Mouse (Mus musculus): ENCODE data around the gene Jazf1. TPM values are rescaled to one million over a fixed set of nuclear protein-coding genes. Genes with fewer than 3 reads are reported as not detected.

The Jazf1 gene
- polyA plus RNA-seq, 1 experiment from 2014 or later = 2.2 TPM

DNA sequence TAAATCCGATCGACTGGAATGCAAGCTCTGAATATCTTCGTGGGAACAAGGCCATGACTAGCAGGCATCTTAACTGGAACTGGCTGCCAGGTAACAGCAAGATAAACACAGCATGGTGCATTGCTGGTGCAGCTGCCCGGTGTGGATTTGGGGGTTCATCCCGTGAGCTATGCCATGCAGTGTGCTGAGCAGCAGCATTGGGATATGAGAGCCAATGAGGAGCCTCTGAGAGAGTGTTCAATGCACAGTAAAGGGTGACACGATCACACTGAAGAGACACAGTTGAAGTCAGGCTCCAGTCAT, 105.0 kb downstream of the Jazf1 start:
- DNase-seq (ENCODE audit: low spot score) = no peak
- Histone ChIP-seq H3K36me3 (no peaks in the 10 kb centered on the region), H3K27me3 (ENCODE audit: low read depth, poor library complexity, severe bottlenecking) (no peaks in the 10 kb centered on the region), H3K4me3 (no peak overlapping the region), H3K4me1 (peaks cover 87% of the 10 kb centered on the region), H3K9me3 (replicated peaks) (no peaks in the 10 kb centered on the region), H3K27ac (peak overlapping the region; percentile 86)
- WGBS = 70% methylated on average over 6 of the region's 6 CpGs

DNA sequence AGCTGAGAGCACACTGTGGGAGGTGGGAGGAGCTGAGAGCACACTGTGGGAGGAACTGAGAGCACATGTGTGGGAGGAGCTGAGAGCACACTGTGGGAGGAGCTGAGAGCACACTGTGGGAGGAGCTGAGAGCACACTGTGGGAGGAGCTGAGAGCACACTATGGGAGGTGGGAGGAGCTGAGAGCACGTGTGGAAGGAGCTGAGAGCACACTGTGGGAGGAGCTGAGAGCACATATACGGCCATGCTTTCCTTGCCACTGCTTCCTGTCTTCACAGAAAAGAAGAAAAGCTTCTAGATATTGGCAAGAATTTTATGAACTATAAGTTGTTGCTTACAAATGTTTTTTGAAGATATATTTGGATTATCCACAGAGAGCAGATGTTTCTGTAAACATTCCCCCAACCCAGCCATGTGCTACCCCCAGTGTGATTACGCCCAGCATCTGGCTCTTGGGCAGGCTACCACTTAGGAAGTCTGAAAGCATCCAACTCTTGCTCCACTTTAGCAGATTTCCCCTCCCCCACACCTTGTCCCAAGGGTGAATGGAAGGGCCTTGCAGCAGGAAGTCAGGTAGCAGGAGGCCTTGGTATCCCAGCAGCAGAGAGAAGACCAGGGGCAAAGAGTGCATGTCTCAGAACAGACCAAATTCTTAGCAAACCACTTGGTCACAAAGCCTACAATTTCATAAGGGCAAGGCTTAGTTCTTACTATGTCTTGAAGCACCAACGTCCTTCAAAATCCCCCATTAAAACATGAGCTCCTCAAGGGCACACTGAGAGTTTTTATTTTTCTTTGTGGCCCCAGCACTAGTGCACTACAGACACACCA, 105.6 kb downstream of the Jazf1 start:
- WGBS = 63% methylated on average over 4 of the region's 4 CpGs
- H3K4me1 ChIP-seq = peaks cover 87% of the 10 kb centered on the region
- H3K9me3 ChIP-seq (replicated peaks) = no peaks in the 10 kb centered on the region
- no peak for DNase-seq (ENCODE audit: low spot score)
- peak overlapping the region; percentile 86 for H3K27ac ChIP-seq
- H3K4me3 ChIP-seq = no peak overlapping the region
- no peaks in the 10 kb centered on the region for H3K36me3 ChIP-seq
- 0 out of 2 replicates have a peak, but pooled peaks cover 5% of the 10 kb centered on the region for H3K27me3 ChIP-seq (ENCODE audit: low read depth, poor library complexity, severe bottlenecking)

DNA sequence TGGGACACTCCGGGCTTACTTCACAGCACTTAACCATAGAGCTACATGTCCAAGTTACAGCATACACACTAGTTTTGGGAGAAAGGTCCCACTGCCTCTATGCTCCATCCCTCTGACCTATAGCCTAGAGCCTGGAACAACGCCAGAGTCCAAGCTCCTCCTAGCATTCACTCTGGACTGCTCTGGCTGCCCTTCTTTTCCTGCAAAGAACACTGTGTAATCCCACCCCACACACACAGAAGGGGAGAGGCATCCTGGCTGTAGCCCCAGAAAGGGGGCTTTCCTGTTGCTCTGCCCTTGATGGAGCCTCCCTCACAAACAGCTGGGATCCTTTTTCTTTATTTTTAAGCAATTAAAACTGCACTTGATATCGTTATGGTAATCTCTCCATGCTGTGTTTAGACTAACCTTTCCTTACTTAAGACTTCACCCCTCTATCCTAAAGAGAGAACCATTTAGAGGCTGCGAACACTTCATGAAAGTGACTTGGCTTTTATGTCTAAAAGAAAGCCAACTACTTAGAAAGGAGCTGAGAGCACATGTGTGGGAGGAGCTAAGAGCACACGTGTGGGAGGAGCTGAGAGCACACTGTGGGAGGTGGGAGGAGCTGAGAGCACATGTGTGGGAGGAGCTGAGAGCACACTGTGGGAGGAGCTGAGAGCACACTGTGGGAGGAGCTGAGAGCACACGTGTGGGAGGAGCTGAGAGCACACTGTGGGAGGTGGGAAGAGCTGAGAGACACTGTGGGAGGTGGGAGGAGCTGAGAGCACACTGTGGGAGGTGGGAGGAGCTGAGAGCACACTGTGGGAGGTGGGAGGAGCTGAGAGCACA, 106.6 kb downstream of the Jazf1 start:
- H3K27me3 ChIP-seq (ENCODE audit: low read depth, poor library complexity, severe bottlenecking) = 0 out of 2 replicates have a peak, but pooled peaks cover 5% of the 10 kb centered on the region
- no peaks in the 10 kb centered on the region for H3K9me3 ChIP-seq (replicated peaks)
- H3K36me3 ChIP-seq = no peaks in the 10 kb centered on the region
- peaks cover 87% of the 10 kb centered on the region for H3K4me1 ChIP-seq
- WGBS = 76% methylated on average over 6 of the region's 6 CpGs
- no peak overlapping the region for H3K4me3 ChIP-seq
- peak overlapping the region; percentile 86 for H3K27ac ChIP-seq
- no peak for DNase-seq (ENCODE audit: low spot score)

DNA sequence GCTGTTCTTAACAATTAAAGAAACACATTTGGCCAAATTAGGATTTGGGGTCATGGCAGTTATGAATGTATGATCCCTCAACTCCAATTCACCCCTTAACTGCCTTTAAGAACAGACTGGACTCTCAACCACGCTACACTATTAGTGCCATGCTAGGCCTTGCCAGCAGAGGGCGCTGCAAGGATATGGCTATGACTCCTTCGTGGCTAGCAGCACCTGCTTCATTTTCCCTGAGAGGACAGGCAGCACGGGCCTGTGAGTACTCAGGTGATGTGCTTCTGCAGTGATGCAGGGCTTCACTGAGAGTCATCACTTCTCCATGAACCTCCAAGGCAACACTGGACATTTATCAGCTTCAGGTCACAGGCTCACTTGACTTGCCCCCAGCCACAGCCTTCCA, 110.7 kb downstream of the Jazf1 start:
- Histone ChIP-seq H3K4me1 (peaks cover 77% of the 10 kb centered on the region), H3K9me3 (replicated peaks) (no peaks in the 10 kb centered on the region), H3K36me3 (no peaks in the 10 kb centered on the region), H3K4me3 (no peak overlapping the region), H3K27me3 (ENCODE audit: low read depth, poor library complexity, severe bottlenecking) (0 out of 2 replicates have a peak, but pooled peaks cover 5% of the 10 kb centered on the region), H3K27ac (peak overlapping the region; percentile 73)
- WGBS = 8% methylated on average over 4 of the region's 4 CpGs
- DNase-seq (ENCODE audit: low spot score) = peak; percentile 91

DNA sequence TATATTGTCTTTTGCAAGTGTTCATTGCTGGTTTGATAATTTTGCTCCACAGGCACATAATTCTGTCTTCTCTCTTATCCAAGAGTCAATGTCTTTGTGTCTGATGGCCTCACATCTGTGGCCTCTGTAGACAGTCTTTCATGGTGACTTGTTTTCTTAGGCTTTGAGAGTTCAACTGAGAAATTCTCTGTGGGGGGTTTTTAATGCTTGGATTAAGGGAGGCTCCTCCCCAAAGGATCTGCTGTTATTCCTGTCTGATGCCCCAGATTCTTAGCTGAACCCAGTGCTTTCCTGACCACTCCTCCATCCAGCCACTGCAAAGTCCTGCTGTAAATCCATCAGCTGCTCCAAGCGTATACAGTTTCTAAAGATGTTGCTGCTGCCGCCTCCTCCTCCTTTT, 112.3 kb downstream of the Jazf1 start:
- DNase-seq (ENCODE audit: low spot score) = peak; percentile 25
- H3K36me3 ChIP-seq = no peaks in the 10 kb centered on the region
- H3K27ac ChIP-seq = peak overlapping the region; percentile 73
- no peaks in the 10 kb centered on the region for H3K9me3 ChIP-seq (replicated peaks)
- H3K27me3 ChIP-seq (ENCODE audit: low read depth, poor library complexity, severe bottlenecking) = 0 out of 2 replicates have a peak, but pooled peaks cover 5% of the 10 kb centered on the region
- H3K4me3 ChIP-seq = no peak overlapping the region
- 71% methylated on average over 2 of the region's 2 CpGs for WGBS
- peaks cover 79% of the 10 kb centered on the region for H3K4me1 ChIP-seq

DNA sequence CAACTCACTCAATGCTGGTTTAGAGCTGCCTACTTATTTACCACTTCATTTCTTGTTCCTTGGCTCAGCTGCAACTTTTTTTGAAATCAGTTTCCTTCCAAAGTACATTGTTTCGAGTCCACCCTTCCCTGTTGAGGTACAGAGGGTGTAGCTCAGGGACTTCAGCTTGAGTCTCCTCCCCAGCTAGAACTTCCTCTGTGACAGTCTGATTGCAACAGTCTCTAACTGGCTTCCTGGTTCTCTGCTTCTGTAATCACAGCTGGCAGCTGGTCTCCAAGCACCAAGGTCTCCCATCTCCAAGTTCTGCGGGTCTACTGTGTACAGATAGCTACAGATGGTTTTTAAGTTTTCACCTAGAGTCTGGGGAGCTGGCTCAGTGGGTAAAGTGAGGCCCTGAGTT, 113.1 kb downstream of the Jazf1 start:
- Histone ChIP-seq H3K4me3 (no peak overlapping the region), H3K4me1 (peaks cover 79% of the 10 kb centered on the region), H3K27me3 (ENCODE audit: low read depth, poor library complexity, severe bottlenecking) (0 out of 2 replicates have a peak, but pooled peaks cover 5% of the 10 kb centered on the region), H3K9me3 (replicated peaks) (no peaks in the 10 kb centered on the region), H3K36me3 (no peaks in the 10 kb centered on the region), H3K27ac (peak overlapping the region; percentile 73)
- WGBS = 90% methylated on average over 2 of the region's 2 CpGs
- peak; percentile 26 for DNase-seq (ENCODE audit: low spot score)

DNA sequence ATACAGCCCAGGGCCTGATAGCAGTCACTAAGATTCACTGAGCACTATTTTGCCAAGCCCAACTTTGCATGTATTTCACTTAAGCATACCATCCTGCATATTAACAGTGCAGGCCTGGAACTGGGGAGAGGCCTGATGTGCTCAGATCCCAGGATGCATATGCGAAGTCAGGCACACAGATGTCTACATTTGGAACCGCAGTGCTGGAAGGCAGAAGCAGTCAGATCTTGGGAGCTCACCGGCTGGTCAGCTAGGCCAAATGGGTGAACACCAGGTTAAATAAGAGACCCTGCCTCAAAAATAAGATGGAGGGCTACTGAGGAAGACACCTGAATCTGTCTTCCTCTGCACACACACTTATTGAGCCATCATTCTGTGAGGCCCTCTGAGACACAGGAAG, 113.6 kb downstream of the Jazf1 start:
- 94% methylated on average over 3 of the region's 3 CpGs for WGBS
- Histone ChIP-seq H3K9me3 (replicated peaks) (no peaks in the 10 kb centered on the region), H3K36me3 (no peaks in the 10 kb centered on the region), H3K27me3 (ENCODE audit: low read depth, poor library complexity, severe bottlenecking) (0 out of 2 replicates have a peak, but pooled peaks cover 5% of the 10 kb centered on the region), H3K27ac (peak overlapping the region; percentile 73), H3K4me1 (peaks cover 78% of the 10 kb centered on the region), H3K4me3 (no peak overlapping the region)
- peak; percentile 23 for DNase-seq (ENCODE audit: low spot score)

DNA sequence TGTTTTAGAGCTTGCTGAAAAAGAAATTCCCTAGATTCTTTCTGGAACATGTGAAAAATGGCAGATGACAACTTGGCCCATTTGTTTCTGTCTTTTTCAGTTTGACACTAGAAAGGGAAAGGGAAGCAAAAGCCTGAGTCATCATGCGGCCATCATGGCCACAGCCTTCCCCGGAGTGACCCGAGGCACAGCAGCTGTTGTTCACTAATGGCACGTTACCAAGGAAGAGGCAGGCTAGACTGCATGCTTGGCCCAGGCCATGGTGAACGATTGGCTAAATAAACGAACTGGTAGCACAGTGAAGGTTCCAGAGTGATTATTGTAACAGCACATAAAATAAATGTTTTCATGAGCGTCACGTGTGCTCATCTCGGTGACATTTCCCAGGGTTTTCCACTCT, 114.0 kb downstream of the Jazf1 start:
- Histone ChIP-seq H3K27ac (peak overlapping the region; percentile 73; the same call in 1 of the 2 replicates), H3K9me3 (replicated peaks) (no peaks in the 10 kb centered on the region), H3K36me3 (no peaks in the 10 kb centered on the region), H3K4me1 (peaks cover 80% of the 10 kb centered on the region), H3K4me3 (no peak overlapping the region), H3K27me3 (ENCODE audit: low read depth, poor library complexity, severe bottlenecking) (0 out of 2 replicates have a peak, but pooled peaks cover 5% of the 10 kb centered on the region)
- DNase-seq (ENCODE audit: low spot score) = peak; percentile 27
- 76% methylated on average over 9 of the region's 9 CpGs for WGBS

DNA sequence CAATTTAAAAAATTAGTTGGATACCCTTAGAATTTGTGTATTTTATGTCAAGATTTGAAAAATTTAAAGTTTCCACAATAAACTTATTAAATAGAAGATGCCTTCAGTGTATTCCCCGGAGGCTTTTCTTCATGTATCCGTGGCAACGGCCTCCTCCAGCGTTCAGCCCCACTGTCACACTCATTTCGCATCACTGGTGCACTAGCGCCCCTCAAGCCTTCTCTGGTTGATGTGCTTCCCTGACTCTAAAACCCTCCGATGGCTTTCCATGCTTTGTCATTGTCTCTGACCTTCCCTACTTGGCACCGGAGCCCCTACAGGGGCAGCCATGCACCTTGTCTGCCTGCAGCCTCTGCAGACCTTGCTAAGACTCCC, 115.9 kb downstream of the Jazf1 start:
- Histone ChIP-seq H3K27me3 (ENCODE audit: low read depth, poor library complexity, severe bottlenecking) (no peaks in the 10 kb centered on the region), H3K27ac (peak overlapping the region; percentile 85), H3K4me1 (peaks cover 87% of the 10 kb centered on the region), H3K36me3 (no peaks in the 10 kb centered on the region), H3K4me3 (no peak overlapping the region), H3K9me3 (replicated peaks) (no peaks in the 10 kb centered on the region)
- 80% methylated on average over 8 of the region's 8 CpGs for WGBS
- peak; percentile 35 for DNase-seq (ENCODE audit: low spot score)

DNA sequence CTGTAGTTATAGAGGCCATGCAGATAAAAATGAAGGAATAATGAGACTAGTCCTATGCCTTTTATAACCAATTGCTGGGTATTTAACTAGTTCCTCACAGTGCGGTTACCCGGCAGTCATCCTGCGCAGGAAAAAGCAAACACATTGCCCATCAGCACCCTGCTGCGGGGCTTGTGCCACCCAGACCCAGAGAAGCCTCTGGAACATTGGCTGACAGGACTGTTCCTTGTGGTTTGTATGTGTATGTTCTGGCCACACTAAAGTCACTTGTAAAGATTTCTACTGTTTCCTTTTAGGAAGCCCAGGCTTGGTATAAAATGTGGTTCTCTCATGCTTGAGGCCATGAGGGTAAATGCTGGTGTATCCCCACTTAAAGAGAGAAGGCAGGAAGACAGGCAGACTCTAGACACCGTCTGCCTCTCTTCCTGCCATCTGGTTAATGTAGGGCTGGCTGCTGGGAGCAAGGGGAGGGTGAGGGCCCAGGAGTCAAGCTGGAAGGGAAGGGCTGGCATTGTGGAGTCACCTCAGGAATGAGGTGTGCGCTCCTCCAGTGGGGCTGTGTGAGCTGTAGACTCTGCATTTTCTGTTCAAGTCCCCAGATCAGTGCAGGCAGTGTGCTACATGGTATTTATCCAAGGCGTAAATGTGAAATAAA, 116.4 kb downstream of the Jazf1 start:
- peak overlapping the region; percentile 85 for H3K27ac ChIP-seq
- no peaks in the 10 kb centered on the region for H3K36me3 ChIP-seq
- H3K27me3 ChIP-seq (ENCODE audit: low read depth, poor library complexity, severe bottlenecking) = no peaks in the 10 kb centered on the region
- WGBS = 69% methylated on average over 7 of the region's 7 CpGs
- DNase-seq (ENCODE audit: low spot score) = peak; percentile 65
- no peak overlapping the region for H3K4me3 ChIP-seq
- no peaks in the 10 kb centered on the region for H3K9me3 ChIP-seq (replicated peaks)
- peaks cover 87% of the 10 kb centered on the region for H3K4me1 ChIP-seq

DNA sequence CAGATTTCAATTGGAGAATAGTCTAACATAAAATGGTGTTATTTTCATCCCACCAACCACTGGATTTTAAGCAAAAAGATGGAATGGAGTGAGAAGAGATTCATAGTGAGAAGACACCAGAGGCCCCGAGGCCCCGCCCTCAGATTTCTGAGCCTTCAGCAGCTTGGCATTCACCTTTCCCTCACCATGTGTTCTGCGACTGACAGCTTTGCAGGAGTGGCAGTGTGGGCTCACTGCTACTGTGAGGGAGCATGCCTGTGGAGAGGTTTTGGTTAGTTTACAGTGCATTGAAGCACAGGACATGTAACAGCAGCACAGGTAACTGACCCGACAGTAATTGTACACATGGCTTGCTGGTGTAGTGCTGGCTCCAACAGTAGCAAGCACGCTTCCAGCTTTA, 118.1 kb downstream of the Jazf1 start:
- no peak overlapping the region for H3K4me3 ChIP-seq
- peaks cover 10% of the 10 kb centered on the region; the same call in 1 of the 2 replicates for H3K27me3 ChIP-seq (ENCODE audit: low read depth, poor library complexity, severe bottlenecking)
- H3K36me3 ChIP-seq = no peaks in the 10 kb centered on the region
- peak; percentile 28 for DNase-seq (ENCODE audit: low spot score)
- H3K4me1 ChIP-seq = peaks cover 81% of the 10 kb centered on the region
- peak overlapping the region; percentile 85 for H3K27ac ChIP-seq
- H3K9me3 ChIP-seq (replicated peaks) = no peaks in the 10 kb centered on the region
- 64% methylated on average over 5 of the region's 5 CpGs for WGBS

DNA sequence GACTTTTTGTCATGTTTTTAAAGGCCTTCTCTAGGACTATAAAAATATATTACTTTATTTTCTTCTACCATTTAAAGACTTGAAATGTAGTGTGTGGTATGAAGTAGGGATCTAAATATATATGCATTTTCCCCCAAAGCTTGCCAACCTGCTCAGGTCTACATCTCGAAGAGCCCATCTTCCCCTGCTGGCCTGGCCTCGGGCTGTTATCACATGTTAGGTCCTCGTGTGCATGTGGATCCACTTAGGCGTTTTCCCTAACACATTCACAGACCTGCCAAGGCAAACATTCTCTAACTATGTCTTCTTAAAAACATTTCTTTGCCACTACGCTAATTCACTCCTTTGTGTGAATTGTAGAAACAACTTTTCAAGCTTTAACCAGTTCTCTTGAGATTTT, 125.9 kb downstream of the Jazf1 start:
- Histone ChIP-seq H3K9me3 (replicated peaks) (no peaks in the 10 kb centered on the region), H3K27ac (no peak overlapping the region), H3K27me3 (ENCODE audit: low read depth, poor library complexity, severe bottlenecking) (peaks cover 10% of the 10 kb centered on the region; the same call in 1 of the 2 replicates), H3K4me3 (no peak overlapping the region), H3K36me3 (no peaks in the 10 kb centered on the region), H3K4me1 (peaks cover 58% of the 10 kb centered on the region)
- 65% methylated on average over 5 of the region's 5 CpGs for WGBS
- peak; percentile 29 for DNase-seq (ENCODE audit: low spot score)

Measured in limb, embryonic 10.5 days (tissue).